In the genomic region with DNA sequence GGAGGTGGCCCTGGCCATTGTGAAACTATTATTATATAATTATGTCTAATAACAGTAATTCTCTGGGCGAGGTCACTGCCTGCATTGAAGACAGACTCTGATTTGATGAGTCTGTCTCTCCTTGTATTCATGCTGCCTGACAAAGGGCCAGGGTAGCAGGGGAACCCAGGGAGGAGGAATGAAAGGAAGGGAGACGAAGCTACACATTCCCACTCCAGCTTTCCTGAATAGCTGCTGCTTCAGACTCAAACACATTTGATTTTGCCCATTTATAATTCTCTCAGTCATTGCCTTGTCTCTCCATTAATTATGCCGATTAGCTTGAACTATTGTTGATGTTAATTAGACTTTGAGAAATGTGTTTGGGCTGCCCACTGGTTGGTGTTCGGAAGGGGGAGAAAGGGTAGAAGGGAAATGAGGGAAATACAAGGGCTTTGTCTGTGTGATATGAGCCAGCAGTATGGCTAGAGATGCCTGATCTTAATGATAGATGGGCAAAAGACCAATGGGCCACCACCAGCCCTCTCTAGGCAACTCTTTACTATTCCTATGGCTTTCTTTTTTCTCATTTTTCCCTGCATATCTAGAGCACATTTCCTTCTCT, we compare ENCODE assay signal across 12 mouse cellular contexts.
"Had no signal": no experiment of that assay in that cellular context is flagged by ENCODE, and none has a peak within 500 bp of the region (broad histone marks: within the 10 kb centered on the region; RNA-seq: fewer than 3 reads in every experiment).

No protein-coding gene starts in this region.

- H3K27me3 ChIP-seq: liver, embryonic 15.5 days; midbrain, embryonic 15.5 days; neural tube, embryonic 12.5 days had no signal

- ATAC-seq: lung, postnatal 0 days; midbrain, embryonic 15.5 days had no signal

- H3K9ac ChIP-seq: liver, embryonic 15.5 days; midbrain, embryonic 15.5 days; neural tube, embryonic 12.5 days had no signal

- H3K4me2 ChIP-seq: liver, embryonic 11.5 days; liver, embryonic 15.5 days; midbrain, embryonic 11.5 days; midbrain, embryonic 15.5 days; neural tube, embryonic 12.5 days had no signal

- H3K9me3 ChIP-seq: limb, embryonic 10.5 days; liver, embryonic 15.5 days; midbrain, embryonic 15.5 days; neural tube, embryonic 12.5 days had no signal

- DNase-seq: kidney, postnatal 14 days; lung, adult 2 months; lung, postnatal 36 days; right cerebral cortex, adult 18-20 months; right cerebral cortex, postnatal 25 days had no signal

- H3K27ac ChIP-seq: limb, embryonic 10.5 days; liver, embryonic 15.5 days; midbrain, embryonic 15.5 days; neural tube, embryonic 12.5 days had no signal

- H3K4me3 ChIP-seq: limb, embryonic 10.5 days; liver, embryonic 15.5 days; midbrain, embryonic 15.5 days; neural tube, embryonic 12.5 days had no signal

- H3K36me3 ChIP-seq: limb, embryonic 10.5 days; liver, embryonic 15.5 days; midbrain, embryonic 15.5 days; neural tube, embryonic 12.5 days had no signal

- H3K4me1 ChIP-seq: limb, embryonic 10.5 days; liver, embryonic 15.5 days; midbrain, embryonic 15.5 days; neural tube, embryonic 12.5 days had no signal
